Mouse (Mus musculus) embryonic fibroblast, embryonic 13.5 days (primary cell): ENCODE data around the gene Klhdc10.

ENCODE experiments used
- CTCF ChIP-seq: IDR thresholded peaks from 2 replicates; pipeline ENCODE4 v1.5.1; 2011; ENCODE audit warnings: mild to moderate bottlenecking, control low read depth, low read length, moderate library complexity, borderline replicate concordance; ENCODE audit not compliant: insufficient read depth
- POLR2A ChIP-seq: IDR thresholded peaks from 2 replicates; pipeline ENCODE4 v1.6.1; 2011; ENCODE audit warnings: low read depth, mild to moderate bottlenecking, control low read depth, low read length, moderate library complexity

- no peak for TF ChIP-seq POLR2A
- no peak for TF ChIP-seq CTCF
These were observed 67.0 kb downstream of the Klhdc10 start for GRCm38 (mm10) chr6:30468684-30469083.
